Mouse (Mus musculus): ENCODE results near the gene Sparcl1.

DNA sequence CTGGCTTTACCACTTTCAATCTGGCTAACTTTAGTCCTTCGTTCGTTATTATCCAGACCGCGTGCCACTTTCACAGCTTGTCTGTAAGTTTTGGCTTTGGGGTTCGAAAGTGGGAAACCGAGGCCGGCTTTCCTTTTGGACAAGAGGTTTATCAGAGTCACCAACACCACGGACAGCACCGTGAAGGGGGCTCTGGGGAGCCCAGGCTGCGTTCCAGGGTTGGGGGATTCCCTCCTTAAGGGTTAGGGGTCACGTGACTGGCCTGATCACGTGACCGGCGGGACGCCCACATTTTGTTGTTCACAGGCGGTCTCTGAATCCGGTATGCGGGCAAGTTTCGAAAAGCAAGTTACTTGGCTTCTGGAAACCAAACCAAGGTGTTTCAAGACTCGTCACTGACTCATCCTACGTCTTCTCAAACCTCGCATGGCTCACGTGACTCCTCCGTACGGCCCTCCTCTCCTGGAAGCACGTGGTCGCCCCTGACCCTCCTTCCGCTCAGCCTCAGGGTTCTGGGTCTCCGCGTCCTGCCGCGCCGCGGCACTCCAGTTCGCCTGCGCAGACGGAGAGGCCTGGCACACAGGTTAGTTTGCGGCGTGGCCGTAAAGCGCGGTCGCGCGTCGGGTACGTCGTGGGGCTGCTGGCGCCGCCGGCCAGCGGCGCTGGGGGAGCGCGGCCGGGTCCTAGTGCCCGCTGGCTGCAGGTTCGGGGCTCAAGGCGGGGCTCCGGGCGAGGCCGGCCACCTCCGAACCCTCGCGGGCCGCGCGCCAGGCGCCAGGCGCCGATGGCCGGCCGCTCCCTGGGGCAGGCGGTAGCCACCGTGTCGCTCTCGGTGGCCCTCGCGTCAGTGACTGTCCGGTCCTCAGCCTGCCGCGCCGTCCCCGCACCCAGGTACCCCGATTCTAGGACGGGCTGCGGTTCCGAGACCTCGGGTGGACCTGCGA, 67.0 kb downstream of the Sparcl1 start, which contains the start of gene Nudt9:
- TF ChIP-seq CTCF (IDR thresholded peaks at IDR 0.05; ENCODE audit: low read depth) = no peak; the same call in 1 of the 2 replicates
- TF ChIP-seq EP300 (optimal IDR thresholded peaks at IDR 0.05) = no peak
